Mouse (Mus musculus) heart, postnatal 36 days (tissue): ENCODE measurements around the gene Flnb. TPM values are rescaled to one million over a fixed set of nuclear protein-coding genes. Genes with fewer than 3 reads are reported as not detected.
A peak's percentile ranks its signal among the peaks of the same experiment; 100 is the strongest.

Source experiments
- DNase-seq, 2 experiments: peaks; one replicate each; pipeline ENCODE4 v3.0.0; 2021 to 2022
- intact Hi-C: fragments of 180-260 bp; cut with DNase I; formaldehyde crosslinking; loops from one replicate; pipeline ENCODE4 v1.15.1; 2025
- total RNA-seq, 2 experiments: library from RNA; stranded (reverse); gene quantifications; 2 replicates each; pipeline ENCODE4 v1.2.3; 2021

Flnb gene
- total RNA-seq = 10 to 100 TPM; 23.0 to 24.1 TPM

DNA sequence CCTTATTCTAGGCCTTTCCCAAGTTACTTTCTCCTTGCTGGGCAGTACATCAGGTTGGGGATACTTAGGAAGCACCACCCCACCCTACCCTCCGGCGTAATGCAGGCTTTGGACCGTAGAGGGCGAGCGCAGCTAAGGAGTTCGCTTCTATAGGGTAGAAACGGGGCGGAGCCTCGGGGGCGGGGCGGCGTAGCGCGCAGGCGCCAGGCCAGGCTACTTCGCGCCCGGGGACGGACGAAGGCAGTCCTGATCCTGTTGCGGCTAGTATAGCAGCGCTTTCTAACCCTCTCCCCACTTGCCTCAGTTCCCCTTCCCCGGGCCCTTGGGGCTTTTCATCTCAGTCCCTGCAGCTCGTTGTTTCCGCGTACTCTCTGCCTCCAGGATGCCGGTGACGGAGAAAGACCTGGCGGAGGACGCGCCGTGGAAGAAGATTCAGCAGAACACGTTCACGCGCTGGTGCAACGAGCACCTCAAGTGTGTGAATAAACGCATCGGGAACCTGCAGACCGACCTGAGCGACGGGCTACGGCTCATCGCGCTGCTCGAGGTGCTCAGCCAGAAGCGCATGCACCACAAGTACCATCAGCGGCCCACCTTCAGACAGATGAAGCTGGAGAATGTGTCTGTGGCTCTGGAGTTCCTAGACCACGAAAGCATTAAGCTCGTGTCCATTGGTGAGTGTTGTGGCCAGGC, at the start of gene Flnb:
Flnb (plus strand) TSS at position 188 of the 693 bp plus-strand sequence.
- intact Hi-C loops = loop anchor here (1.0 to 5.0 kb wide), 9 partner anchors 35 to 224 kb away; no protein-coding TSS in a partner anchor
- peak; percentile 98 to 99 for DNase-seq

DNA sequence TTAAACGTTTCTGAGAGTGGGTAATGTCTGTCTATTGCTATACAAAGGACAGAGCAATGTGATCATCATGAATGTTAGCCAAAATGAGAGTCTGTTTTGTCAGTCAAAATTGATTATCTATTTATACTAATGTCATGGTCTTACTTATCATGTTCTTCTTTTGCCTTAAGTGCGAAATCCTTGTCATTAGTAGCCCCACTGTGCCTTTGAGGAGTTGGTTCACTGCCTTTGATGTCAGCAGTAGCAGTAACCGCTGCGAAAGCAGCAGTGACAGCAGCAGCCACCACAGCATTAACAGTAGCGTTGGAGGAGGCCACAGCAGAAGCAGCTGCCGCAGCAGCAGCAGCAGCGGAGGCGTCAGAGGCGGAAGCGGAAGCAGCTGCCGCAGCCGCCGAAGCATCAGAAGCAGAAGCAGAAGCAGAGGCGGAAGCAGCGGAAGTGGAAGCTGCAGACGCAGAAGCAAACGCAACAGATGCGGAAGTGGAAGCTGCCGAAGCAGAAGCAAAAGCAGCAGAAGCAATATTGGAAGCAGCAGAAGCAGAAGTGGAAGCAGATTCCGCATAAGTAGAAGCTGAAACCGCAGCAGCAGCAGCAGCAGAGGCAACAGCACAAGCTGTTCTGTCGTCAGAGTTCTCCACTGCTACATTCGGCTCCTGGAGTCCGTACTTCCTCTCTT, 43.9 kb upstream of the Flnb start:
- DNase-seq = peak; percentile 50 to 59
- intact Hi-C loops = no loop called here

DNA sequence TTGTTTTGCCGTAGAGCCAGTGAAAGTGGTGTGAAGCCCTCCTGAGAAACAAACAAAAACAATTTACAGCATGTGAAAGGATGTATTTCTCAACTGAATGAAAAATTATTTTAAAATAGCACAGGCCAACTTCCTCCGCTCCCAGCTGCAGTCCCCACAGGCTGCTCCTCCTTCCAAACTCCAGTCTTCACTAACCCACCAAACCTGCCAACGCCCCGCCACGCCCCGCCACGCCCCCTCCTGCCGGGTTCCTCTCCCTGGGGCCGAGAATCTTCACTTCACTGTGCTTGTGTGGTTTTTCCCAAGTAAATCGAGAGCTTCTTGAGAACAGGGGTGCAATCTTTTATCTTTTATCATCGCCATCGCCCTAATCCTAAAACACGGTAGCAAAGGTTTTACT, 31.7 kb upstream of the Flnb start:
- intact Hi-C loops = no loop called here
- no peak for DNase-seq

DNA sequence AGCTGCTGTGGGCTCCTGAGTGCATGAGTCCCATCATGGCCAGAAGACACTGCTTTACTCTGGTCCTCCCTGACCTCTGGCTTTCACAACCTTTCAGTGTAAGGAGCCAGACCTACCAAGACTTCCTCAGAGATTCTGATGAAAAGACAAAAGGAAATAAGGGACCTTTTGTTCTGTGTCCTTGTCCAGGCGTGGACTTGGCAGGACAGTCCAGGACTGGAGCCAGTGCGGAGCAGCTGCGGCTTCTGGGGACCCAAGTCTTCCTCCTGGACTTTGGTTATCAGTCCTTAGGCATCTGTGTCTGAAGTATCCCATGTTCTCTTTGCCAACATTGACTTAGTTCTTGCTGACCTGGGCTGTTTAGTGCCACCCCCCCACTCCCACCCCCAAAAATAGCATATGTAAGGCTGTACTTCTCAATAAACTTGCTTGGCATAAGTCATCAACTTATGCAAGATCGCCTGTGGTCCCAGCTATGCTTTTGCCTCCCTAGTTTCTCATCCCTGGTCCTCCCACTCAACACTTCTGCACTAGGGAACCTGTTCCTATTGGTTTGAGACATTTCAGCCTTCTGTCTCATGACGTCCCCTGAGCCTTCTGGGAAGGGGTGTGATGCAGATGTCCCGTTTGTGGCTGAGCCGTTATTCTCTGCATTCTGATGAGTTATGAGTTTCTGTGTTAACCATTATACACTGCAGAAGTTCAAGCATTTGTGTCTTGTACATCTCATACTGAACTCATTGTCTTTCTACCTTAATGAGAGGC, 28.3 kb upstream of the Flnb start:
- intact Hi-C loops = no loop called here
- peak; percentile 18 to 25 for DNase-seq

DNA sequence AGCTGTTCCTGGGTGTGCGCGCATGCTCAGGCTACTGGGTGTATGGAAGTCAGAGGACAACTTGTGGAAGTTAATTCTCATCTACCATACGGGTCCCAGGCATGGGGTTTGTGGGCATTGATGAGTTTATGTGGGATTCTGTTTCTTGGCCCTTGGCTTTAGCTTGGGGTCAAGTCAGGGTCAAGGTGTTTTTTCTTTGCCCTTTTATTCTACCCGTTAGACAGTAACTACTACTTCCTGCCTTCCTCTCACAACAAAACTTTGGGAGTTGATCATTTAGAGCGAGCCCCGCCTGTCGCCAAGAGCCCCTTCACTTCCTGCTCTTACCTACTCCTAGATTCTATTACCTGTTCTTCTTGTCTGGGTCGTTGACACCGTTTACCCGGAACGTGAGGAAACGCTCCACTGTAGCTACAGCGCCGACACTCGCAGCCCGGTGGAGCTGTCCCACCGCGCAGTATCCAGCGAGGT, 26.7 kb upstream of the Flnb start:
- intact Hi-C loops = loop anchor here (1.0 kb wide), 1 partner anchor 10 kb away; no protein-coding TSS in a partner anchor

DNA sequence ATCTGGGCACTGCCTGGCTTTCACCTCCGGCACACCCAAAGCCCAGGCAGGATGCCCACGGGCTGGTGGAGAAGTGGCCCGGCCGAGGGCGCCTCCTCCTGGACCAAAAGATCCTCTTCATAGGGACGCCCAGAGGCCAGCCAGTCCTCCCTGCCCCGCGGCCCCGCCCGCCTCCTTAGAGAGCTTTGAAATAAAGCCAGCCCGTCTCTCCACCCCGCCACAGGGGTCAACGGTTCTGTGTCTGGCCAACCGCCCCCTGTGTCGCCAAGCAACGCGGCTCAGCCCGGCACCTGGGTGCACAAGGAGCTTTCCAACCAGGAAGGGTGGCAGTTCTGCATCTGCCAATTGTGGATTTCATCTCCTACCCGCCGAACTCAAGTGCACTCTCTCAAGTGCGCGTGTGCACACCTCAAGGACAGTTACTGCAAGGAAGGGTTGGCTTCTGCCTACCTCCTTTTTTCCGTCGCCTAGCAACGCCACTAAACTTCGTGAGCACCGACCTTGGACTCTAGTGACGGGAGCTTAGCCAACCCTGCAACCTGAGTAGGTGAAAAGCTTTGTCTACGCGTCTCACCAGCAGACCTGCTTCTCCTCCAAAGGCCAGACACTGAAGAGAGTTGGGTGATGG, 26.1 kb upstream of the Flnb start, which contains the start of gene Gm26661:
Gm26661 (plus strand) TSS at position 56 of the 628 bp plus-strand sequence.
- DNase-seq = peak; percentile 39 to 45
- intact Hi-C loops = loop anchor here (1.0 kb wide), 1 partner anchor 10 kb away; no protein-coding TSS in a partner anchor

More for the DNA sequence above, 26.7 kb upstream of the Flnb start:
- DNase-seq = no peak

DNA sequence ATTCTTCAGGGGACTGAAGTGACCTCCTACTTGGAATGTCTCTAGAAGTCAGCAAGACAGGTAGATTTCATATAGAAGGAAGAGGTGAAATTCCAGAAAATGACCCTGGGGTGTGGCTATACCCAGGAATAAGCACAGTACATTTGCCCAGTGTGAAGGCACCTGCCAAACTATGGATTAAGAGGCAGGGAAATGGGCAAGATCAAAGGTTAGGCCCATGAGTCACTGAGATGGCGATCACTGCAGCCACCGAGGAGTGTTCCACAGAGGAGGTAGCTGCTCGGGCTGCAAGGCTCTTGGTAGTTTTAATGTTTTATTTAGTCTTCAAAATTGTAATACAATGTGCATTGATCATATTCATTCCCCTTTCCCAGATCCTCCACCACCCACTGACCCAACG, 21.8 kb upstream of the Flnb start:
- no peak for DNase-seq
- intact Hi-C loops = no loop called here

DNA sequence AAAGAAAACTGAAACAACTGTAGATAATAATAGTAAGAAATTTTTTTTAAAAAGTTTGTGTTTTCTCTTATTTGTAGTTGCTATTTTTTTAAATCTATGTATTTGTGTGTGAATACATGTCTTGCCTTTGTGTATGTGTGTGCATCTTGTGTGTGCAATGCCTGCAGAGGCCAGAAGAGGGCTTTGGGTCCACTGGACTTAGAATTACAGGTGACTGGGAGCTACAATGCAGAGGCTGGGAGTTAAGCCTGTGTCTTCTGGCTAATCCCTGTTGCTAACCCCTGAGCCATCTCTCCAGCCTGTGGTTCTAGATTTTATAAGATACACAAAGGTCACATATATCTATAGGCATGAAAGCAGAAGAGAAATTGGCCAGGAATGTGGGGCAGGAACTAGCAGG, 17.1 kb upstream of the Flnb start:
- intact Hi-C loops = loop anchor here (1.0 kb wide), 1 partner anchor 9 kb away; the partner anchor contains the start of gene Gm26661
- DNase-seq = no peak

DNA sequence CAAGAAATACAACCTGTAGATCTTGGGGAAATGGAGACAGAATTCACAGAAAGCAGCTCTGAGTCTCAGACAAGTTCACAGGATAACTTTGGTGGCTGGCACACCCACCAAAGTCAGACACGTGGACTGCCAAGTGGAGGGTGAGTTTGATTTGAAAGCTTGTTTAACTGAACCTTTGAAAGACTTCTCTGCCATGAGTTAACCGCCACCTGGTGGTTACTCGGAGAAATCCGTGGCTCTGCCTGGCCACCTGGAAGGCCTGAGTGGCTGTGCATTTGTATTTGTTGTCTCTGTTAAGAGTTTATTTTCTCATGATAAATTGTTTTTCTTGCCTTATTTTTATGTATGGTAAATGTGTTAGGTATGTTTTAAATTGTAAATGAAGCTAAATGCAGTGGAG, 15.9 kb upstream of the Flnb start:
- DNase-seq = peak in 1 of 2 experiments; percentile 42
- intact Hi-C loops = loop anchor here (1.0 kb wide), 1 partner anchor 11 kb away; the partner anchor contains the start of gene Gm26661

DNA sequence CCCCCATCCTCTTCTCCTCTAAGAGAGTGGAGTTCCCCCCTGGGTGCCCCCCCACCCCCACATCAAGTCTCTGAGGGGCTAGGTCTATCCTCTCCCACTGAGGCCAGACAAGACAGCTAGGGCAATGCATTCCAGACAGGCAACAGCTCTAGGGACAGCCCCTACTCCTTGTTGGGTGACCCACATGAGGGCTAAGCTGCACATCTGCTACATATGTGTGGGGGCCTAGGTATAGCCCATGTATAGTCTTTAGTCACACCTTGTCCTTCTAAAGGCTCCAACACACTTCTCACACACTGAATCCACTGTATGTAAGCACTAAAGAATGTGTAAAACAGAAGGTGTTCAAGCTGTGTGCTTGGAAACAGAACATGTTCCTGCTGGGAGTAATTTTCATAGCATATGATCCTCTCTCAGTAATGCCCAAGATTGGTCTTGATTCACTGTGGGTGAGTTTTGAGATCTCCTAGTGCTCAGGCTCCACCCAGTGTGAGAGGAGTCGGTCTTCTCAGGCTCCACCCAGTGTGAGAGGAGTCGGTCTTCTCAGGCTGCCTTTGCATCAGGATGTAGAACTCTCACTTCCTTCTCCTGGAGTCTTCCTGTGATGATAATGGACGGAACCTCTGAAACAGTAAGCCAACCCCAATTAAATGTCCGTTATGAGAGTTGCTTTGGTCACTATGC, 13.7 kb upstream of the Flnb start:
- DNase-seq = no peak
- intact Hi-C loops = no loop called here

DNA sequence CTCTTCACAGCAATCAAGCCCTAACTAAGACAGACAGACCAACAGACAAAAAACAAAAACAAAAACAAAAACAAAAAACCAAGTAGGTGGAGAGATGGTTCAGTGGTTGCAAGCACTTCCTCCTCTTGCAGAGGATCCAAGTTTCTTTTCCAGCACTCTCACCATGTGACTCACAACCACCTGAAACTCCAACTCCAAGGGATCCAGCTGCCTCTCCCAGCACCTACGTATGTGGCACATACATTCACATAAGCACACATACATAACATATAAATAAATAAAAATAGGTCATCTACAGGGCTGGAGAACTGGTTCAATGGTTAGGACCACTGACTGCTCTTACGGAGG, 13.2 kb upstream of the Flnb start:
- intact Hi-C loops = no loop called here
- DNase-seq = no peak

DNA sequence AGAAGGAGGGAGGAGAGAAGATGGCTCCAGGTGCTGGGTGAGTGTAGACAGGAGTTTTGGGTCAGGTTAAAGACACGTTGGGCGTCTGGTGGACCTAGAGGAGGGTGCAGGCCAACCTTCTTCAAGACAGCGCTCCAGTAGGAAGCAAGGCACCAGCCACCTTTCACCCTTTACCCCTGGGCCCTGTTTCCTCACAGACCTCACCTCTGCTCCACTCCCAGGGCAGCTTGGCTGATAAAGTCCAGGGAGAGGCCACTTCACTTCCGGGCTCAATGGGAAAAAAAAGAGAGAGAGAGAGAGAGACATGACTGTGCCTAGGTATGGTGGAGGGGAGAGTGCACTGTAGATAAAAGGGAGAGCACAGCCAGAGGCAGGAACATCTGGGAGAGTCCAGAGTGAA, 10.0 kb upstream of the Flnb start:
- DNase-seq = no peak
- intact Hi-C loops = no loop called here

DNA sequence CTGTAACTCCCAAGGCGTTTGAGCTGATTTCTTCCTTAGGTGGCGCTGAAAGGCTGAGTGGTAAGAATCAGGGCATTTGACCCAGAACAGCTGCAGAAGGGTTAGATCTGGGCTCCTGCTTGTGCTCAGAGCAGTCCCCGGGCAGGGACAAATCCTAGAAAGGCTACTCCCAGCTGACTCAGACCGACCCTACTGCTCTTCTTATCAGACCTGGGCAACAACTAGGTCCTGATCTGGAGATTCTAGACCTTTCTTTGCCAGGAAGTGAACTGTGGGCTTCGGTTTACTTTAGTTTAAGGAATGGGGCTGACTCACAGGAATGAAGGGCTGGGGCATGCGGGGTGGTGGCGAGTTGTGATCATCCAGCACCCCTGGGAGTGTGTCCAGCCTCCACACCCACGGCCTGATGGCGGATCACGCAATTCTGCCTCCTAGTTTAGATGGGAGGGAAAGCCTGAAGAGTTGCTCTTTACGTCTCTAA, 9.2 kb upstream of the Flnb start:
- intact Hi-C loops = no loop called here
- DNase-seq = no peak

DNA sequence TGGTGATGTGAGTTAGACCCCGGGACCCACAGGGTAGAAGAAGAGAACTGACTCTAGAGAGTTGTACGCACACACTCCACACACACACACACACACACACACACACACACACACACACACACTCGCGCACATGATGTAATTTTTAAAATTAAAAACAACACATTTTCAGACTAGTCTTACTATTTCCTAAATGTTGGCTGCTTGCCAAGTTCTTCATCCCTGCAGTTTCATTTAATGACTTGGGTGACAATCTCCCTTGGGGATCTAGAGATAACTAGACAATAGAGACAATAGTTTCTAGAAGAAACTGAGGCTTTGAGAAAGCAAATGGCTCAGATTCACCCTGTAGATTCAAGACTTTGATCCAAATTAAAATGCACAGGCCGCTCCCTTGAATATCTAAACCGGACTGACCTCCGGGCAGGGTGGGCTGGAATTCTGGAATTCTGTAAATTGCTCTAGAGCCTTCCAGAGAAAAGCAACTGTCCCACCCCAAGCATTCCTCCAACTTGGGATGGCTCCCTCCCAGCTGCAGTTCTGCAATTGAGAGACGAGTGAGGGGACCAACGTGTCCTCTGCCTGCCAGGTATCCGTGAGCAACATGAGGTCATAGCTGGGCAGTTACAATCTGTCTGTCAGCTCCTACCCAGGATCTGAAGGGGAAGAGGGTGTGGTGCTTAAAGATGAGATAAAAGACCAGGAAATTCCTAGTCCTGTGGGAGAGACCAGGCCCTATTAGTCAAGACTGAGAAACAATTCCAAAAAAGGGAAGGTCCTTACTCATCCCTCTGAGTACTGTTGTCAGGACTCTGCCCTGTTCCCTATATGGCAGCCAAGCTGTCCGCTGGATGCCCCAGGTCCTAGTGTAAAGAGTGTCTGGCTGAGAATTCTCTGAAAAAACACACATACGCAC, 8.5 kb upstream of the Flnb start:
- peak; percentile 28 to 33 for DNase-seq
- intact Hi-C loops = no loop called here

DNA sequence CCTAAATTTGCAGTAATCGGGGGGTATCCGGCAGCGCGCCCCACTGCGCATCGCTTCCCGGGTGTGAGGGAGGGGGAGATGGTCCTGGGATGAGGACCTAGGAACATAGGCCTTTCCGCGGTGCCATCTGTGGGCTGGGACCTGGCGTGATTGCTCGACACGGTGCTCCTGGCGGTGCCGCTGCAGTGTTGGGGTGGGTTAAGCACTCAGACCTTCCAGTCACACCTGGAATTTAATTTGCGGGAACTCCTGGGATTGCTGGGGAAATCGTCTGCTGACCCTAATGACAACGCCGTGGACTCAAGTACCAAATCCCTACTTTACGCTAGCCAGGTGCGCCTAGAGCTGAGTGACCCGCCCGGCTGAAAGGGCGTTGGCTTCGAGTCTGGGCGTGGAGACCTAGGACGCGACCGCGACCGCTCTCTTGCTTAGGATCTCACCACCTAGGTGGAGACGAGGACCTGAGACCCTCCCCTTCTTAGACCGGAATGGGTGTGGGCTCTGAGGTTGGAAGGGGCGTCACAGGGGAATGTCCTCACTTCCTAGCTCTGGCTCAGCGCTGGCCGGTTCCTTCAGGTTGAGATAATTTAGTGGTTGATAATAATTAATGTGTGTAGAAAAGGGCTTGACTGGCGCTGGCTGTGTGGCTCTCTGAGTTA, 835 bp downstream of the Flnb start:
- DNase-seq = peak in 1 of 2 experiments; percentile 30
- intact Hi-C loops = loop anchor here (2.0 to 5.0 kb wide), 5 partner anchors 34 to 224 kb away; no protein-coding TSS in a partner anchor

DNA sequence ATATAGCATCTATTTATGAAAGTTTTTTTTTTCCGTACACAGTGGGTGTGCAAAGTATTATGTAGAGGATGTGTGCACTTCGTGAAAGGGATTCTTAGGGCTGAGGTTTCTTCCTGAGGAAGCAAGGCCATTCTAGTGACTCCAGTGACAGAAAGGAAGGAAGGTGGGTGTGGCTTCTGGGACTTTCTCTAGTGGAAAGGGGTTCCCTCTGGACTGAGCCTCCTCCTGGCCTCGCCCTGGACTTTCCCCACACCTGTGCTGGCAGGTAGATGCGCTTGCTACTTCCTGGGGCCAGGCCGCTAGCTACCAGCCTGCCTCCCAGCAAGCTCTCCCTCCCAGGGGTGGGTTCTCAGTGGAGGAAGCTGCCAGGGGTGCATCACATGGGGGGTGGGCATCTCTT, 1.7 kb downstream of the Flnb start:
- peak in 1 of 2 experiments; percentile 28 for DNase-seq
- intact Hi-C loops = loop anchor here (2.0 to 5.0 kb wide), 5 partner anchors 33 to 223 kb away; no protein-coding TSS in a partner anchor

DNA sequence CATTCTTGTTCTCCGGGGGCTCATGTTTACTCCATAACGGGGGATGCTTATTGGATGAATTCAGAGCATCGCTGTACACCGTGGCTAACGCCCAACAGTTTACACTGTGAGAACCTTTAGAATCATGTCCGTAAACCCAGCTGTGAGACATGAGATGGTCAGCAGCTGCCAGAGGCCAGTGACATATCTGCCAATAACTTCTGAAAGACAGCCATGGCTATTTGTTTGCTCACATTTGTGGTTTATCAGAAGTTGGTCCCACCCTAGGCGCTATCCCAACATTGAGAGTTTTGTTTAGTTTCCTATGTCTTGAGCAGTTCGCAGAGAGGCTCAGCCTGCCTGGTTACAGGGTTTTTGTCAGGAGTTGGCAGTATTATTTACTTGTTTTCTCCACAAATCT, 3.6 kb downstream of the Flnb start:
- intact Hi-C loops = no loop called here
- DNase-seq = no peak

DNA sequence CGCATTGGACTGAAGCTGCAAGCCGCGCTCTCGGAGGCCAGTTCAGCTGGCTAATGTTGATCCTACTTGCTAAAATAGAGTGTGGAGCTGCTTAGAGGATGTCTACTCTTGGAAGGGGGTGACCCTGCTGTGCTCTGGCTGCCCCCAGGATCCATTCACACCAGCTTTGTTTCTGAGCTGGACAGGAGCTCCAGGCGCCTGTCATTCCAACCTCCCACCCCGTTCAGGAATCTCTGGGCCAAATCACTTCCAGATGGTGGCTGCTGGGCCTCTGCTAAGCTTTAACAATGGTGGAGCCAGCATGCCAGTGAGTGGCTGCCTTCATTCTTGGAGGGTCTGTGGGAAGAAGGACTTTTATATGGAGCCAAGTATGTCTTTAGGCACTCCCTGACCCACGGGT, 4.9 kb downstream of the Flnb start:
- intact Hi-C loops = no loop called here
- DNase-seq = peak; percentile 24 to 29
